Mouse (Mus musculus): ENCODE data around the gene Ndufs8. TPM values are rescaled to one million over a fixed set of nuclear protein-coding genes. Genes with fewer than 3 reads are reported as not detected.

Gene Ndufs8
- polyA plus RNA-seq, 1 experiment from 2014 or later, result 466 TPM

GRCm38 (mm10) chr19:3951461-3951860 lies 38.9 kb upstream of the Ndufs8 start:
- ATAC-seq (replicated peaks; ENCODE audit: extremely low read depth, insufficient read depth, low FRiP score), result no peak
- Histone ChIP-seq H3K4me2 (ENCODE audit: low read depth, low read length) (no peak overlapping the region), H3K27ac (ENCODE audit: low read length) (no peak overlapping the region), H3K27me3 (ENCODE audit: control insufficient read depth, insufficient read depth, low read length) (no peaks in the 10 kb centered on the region), H3K4me1 (ENCODE audit: control insufficient read depth, insufficient read depth, low read length) (peaks cover 2% of the 10 kb centered on the region; the same call in 1 of the 2 replicates), H3K9me3 (replicated peaks; ENCODE audit: control insufficient read depth, low read length) (no peaks in the 10 kb centered on the region), H3K4me3 (ENCODE audit: low read length) (no peak overlapping the region), H3K36me3 (ENCODE audit: control insufficient read depth, insufficient read depth) (no peaks in the 10 kb centered on the region), H3K9ac (ENCODE audit: low read length) (no peak overlapping the region)

- no peak overlapping the region for H3K4me2 ChIP-seq (ENCODE audit: low read depth, low read length)
- no peak overlapping the region for H3K9ac ChIP-seq (ENCODE audit: low read length)
- 73% methylated on average over 3 of the region's 3 CpGs for WGBS
- H3K27ac ChIP-seq (ENCODE audit: low read length), result no peak overlapping the region
- ATAC-seq (replicated peaks; ENCODE audit: extremely low read depth, insufficient read depth, low FRiP score), result no peak
- no peaks in the 10 kb centered on the region for H3K27me3 ChIP-seq (ENCODE audit: control insufficient read depth, insufficient read depth, low read length)
- no peak overlapping the region for H3K4me3 ChIP-seq (ENCODE audit: low read length)
- no peaks in the 10 kb centered on the region for H3K9me3 ChIP-seq (replicated peaks; ENCODE audit: control insufficient read depth, low read length)
- no peaks in the 10 kb centered on the region for H3K36me3 ChIP-seq (ENCODE audit: control insufficient read depth, insufficient read depth)
- peaks cover 12% of the 10 kb centered on the region for H3K4me1 ChIP-seq (ENCODE audit: control insufficient read depth, insufficient read depth, low read length)
Measured at GRCm38 (mm10) chr19:3950331-3950730, 37.8 kb upstream of the Ndufs8 start.

- H3K4me2 ChIP-seq (ENCODE audit: low read depth, low read length), result no peak overlapping the region
- no peak overlapping the region for H3K27ac ChIP-seq (ENCODE audit: low read length)
- no peaks in the 10 kb centered on the region for H3K9me3 ChIP-seq (replicated peaks; ENCODE audit: control insufficient read depth, low read length)
- H3K36me3 ChIP-seq (ENCODE audit: control insufficient read depth, insufficient read depth), result no peaks in the 10 kb centered on the region
- H3K9ac ChIP-seq (ENCODE audit: low read length), result no peak overlapping the region
- peaks cover 12% of the 10 kb centered on the region for H3K4me1 ChIP-seq (ENCODE audit: control insufficient read depth, insufficient read depth, low read length)
- H3K4me3 ChIP-seq (ENCODE audit: low read length), result no peak overlapping the region
- H3K27me3 ChIP-seq (ENCODE audit: control insufficient read depth, insufficient read depth, low read length), result no peaks in the 10 kb centered on the region
- ATAC-seq (replicated peaks; ENCODE audit: extremely low read depth, insufficient read depth, low FRiP score), result no peak
- 70% methylated on average over 13 of the region's 14 CpGs for WGBS
Measured at GRCm38 (mm10) chr19:3948546-3948945, 36.0 kb upstream of the Ndufs8 start.

DNA sequence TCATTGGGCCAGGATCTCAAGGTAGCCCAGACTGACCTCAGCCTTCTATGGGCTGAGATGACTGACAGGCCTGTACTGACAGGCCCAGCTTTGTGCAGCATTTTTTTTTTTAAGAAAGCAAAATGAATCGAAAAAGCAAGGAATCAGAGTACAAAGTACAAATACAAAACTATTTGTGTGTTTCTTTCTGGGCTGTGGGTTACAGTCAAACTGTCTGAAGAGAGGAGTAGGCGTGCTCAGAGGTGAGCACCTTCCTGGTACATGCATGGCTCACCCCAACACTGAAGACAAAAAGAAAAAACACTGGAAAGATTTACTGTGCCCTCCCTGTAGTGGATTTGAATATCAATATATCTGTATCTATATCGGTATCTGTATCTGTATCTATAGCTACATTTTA lies 35.2 kb upstream of the Ndufs8 start:
- Histone ChIP-seq H3K4me2 (ENCODE audit: low read depth, low read length) (no peak overlapping the region), H3K4me3 (ENCODE audit: low read length) (no peak overlapping the region), H3K4me1 (ENCODE audit: control insufficient read depth, insufficient read depth, low read length) (peaks cover 15% of the 10 kb centered on the region), H3K36me3 (ENCODE audit: control insufficient read depth, insufficient read depth) (no peaks in the 10 kb centered on the region), H3K9ac (ENCODE audit: low read length) (no peak overlapping the region), H3K27me3 (ENCODE audit: control insufficient read depth, insufficient read depth, low read length) (no peaks in the 10 kb centered on the region), H3K27ac (ENCODE audit: low read length) (no peak overlapping the region), H3K9me3 (replicated peaks; ENCODE audit: control insufficient read depth, low read length) (no peaks in the 10 kb centered on the region)
- ATAC-seq (replicated peaks; ENCODE audit: extremely low read depth, insufficient read depth, low FRiP score), result no peak
- WGBS, result 83% methylated on average over 3 of the region's 3 CpGs

DNA sequence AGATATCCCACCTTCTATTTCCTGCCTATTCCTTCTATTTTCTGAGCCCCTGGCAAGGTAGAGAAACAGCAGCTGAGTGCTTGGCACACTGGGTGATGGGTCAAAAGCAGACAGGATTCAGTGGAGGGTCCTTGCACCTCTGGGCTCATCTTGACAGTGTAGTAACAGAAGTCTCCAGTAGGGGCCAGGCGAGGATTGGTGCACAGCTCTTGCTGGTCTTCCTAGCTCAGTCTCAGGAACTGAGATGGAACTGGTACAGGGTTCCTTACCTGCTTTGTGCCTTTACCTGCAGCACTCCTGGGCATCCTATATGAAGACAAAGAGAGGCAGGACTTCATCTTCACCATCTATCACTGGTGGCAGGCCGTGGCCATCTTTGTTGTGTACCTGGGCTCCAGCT lies 34.1 kb upstream of the Ndufs8 start:
- peak; percentile 68; the same call in 1 of the 2 replicates for ATAC-seq (replicated peaks; ENCODE audit: extremely low read depth, insufficient read depth, low FRiP score)
- Histone ChIP-seq H3K27me3 (ENCODE audit: control insufficient read depth, insufficient read depth, low read length) (no peaks in the 10 kb centered on the region), H3K9ac (ENCODE audit: low read length) (no peak overlapping the region), H3K4me1 (ENCODE audit: control insufficient read depth, insufficient read depth, low read length) (peaks cover 15% of the 10 kb centered on the region), H3K27ac (ENCODE audit: low read length) (peak overlapping the region; percentile 75), H3K4me3 (ENCODE audit: low read length) (no peak overlapping the region), H3K36me3 (ENCODE audit: control insufficient read depth, insufficient read depth) (no peaks in the 10 kb centered on the region), H3K4me2 (ENCODE audit: low read depth, low read length) (no peak overlapping the region), H3K9me3 (replicated peaks; ENCODE audit: control insufficient read depth, low read length) (no peaks in the 10 kb centered on the region)
- WGBS, result 13% methylated on average over 2 of the region's 2 CpGs

DNA sequence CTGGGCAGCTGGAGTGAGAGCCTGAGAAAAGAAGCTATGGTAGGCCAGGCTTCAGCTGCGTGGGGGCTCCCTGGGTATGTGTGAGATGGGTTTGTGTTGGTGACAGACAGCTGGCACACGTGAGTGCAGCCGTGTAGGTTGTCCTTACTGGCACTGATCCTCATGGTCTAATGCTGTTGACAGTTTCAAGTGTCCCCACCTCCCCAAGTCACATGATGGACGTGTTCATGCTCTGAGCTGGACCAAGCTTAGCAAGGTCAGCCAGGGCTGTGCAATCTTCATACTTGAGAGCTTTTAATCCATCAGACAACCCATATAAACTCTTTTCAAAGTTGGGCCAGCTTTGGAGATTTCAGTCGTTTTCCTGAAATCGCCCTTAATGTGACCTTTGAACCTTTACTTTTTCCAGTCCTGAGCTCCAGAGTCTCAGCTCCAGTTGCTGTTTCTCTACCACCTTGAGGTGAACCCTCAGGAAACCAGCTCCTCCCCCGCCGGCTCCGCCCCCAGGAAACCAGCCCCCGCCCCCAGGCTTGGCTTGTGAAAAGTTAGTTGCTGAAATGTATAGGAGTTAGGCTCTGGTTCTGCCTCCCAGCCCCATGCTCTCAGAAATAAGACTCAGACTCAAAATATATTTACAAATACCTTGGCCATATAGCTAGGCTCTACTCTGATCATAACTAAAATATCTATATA lies 33.4 kb upstream of the Ndufs8 start:
- Histone ChIP-seq H3K9ac (ENCODE audit: low read length) (no peak overlapping the region), H3K4me3 (ENCODE audit: low read length) (no peak overlapping the region), H3K36me3 (ENCODE audit: control insufficient read depth, insufficient read depth) (no peaks in the 10 kb centered on the region), H3K4me2 (ENCODE audit: low read depth, low read length) (peak overlapping the region; percentile 33; the same call in 1 of the 2 replicates), H3K9me3 (replicated peaks; ENCODE audit: control insufficient read depth, low read length) (no peaks in the 10 kb centered on the region), H3K27me3 (ENCODE audit: control insufficient read depth, insufficient read depth, low read length) (no peaks in the 10 kb centered on the region), H3K4me1 (ENCODE audit: control insufficient read depth, insufficient read depth, low read length) (peaks cover 15% of the 10 kb centered on the region), H3K27ac (ENCODE audit: low read length) (peak overlapping the region; percentile 75)
- peak; percentile 81 for ATAC-seq (replicated peaks; ENCODE audit: extremely low read depth, insufficient read depth, low FRiP score)
- 15% methylated on average over 10 of the region's 10 CpGs for WGBS

DNA sequence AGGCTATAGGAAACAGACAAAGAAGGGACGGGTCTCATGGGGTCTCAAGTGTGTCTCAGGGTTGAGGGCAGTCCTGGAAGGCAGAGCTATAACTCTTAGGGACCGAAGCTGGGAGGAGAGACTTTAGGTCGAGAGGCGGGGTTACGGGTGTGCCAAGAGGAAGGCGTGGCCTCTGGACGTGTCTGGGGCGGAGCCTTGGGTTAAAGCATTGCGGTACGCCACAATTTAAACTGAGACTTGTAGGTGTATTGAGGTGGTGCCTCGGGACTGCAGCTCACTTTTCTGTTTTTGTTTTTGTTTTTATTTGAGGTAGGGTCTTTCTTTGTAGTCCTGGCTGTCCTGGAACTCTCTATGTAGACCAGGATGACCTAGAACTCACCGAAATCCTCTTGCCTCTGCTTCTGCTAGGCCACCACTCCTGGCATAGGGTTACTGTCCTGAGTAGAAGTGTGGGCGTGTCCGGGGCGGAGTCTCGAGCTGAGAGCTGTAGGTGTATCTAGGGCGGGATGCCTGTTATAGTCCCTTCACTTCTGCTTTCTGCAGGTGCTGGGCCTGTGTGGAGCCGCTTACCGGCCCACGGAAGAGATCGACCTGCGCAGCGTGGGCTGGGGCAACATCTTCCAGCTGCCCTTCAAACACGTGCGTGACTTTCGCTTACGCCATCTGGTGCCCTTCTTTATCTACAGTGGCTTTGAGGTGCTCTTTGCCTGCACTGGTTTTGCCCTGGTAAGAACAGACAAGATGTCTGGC lies 30.6 kb upstream of the Ndufs8 start:
- Histone ChIP-seq H3K36me3 (ENCODE audit: control insufficient read depth, insufficient read depth) (no peaks in the 10 kb centered on the region), H3K27ac (ENCODE audit: low read length) (no peak overlapping the region), H3K9me3 (replicated peaks; ENCODE audit: control insufficient read depth, low read length) (no peaks in the 10 kb centered on the region), H3K4me3 (ENCODE audit: low read length) (peak overlapping the region; percentile 39), H3K4me2 (ENCODE audit: low read depth, low read length) (peak overlapping the region; percentile 61), H3K9ac (ENCODE audit: low read length) (peak overlapping the region; percentile 46), H3K4me1 (ENCODE audit: control insufficient read depth, insufficient read depth, low read length) (peaks cover 15% of the 10 kb centered on the region), H3K27me3 (ENCODE audit: control insufficient read depth, insufficient read depth, low read length) (no peaks in the 10 kb centered on the region)
- no peak for ATAC-seq (replicated peaks; ENCODE audit: extremely low read depth, insufficient read depth, low FRiP score)
- 17% methylated on average over 27 of the region's 27 CpGs for WGBS

GRCm38 (mm10) chr19:3942315-3942714 lies 29.7 kb upstream of the Ndufs8 start:
- Histone ChIP-seq H3K9ac (ENCODE audit: low read length) (no peak overlapping the region), H3K4me2 (ENCODE audit: low read depth, low read length) (no peak overlapping the region), H3K36me3 (ENCODE audit: control insufficient read depth, insufficient read depth) (no peaks in the 10 kb centered on the region), H3K4me3 (ENCODE audit: low read length) (no peak overlapping the region), H3K27ac (ENCODE audit: low read length) (no peak overlapping the region), H3K4me1 (ENCODE audit: control insufficient read depth, insufficient read depth, low read length) (peaks cover 15% of the 10 kb centered on the region), H3K27me3 (ENCODE audit: control insufficient read depth, insufficient read depth, low read length) (no peaks in the 10 kb centered on the region), H3K9me3 (replicated peaks; ENCODE audit: control insufficient read depth, low read length) (no peaks in the 10 kb centered on the region)
- ATAC-seq (replicated peaks; ENCODE audit: extremely low read depth, insufficient read depth, low FRiP score), result no peak
- WGBS, result 80% methylated on average over 7 of the region's 7 CpGs
